Mouse (Mus musculus) naive thymus-derived CD4-positive, alpha-beta T cell, adult 5 months (primary cell): Measurements from ENCODE around the gene Ttc8. TPM values are rescaled to one million over a fixed set of nuclear protein-coding genes. Genes with fewer than 3 reads are reported as not detected.

Source experiments
- polyA plus RNA-seq: library from polyadenylated mRNA; unstranded; fragments of 100-300 nt; shearing (Covaris generic); gene quantifications from one replicate; pipeline ENCODE4 v1.2.1, GENCODE M21; 2017

Gene Ttc8
- 1.3 TPM for polyA plus RNA-seq

DNA sequence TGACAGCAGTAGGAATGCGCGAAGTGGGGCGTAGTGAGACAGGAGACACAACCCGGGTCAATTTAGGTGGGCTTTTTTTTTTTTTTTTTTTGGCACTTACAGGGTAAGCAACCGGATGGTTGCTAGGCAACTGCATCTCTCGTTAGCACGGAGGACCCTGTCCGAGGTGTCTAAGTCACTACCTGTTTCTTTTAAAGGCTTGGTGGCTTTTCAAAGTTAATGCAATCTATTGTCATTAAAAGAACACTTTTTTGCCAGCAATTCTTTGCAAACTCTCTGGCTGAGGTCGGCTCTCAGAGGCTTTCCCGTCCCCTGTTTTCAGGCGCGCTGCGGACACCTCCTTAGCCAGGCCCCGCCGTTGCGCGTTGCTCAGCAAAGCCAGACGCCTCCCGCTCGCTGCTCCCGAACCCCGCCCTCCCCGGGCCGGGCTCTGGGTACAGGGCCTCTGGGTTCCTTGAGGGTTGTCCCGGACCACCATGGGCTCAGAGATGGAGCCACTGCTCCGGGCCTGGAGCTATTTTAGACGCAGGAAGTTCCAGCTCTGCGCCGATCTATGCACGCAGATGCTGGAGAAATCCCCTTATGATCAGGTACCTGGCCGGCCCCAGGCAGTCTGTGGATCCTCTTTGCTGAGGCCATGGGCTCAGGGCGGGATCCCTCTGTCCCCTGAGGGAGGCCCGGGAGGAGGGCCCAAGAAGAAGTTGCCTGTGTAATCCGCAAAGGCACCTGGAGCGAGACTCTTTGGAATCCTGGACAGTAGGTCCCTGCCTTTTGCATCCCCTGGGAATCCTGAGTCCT is at the start of gene Ttc8:
Gene Ttc8, plus strand, starts transcription at position 381 of the 798 bp plus-strand sequence.

DNA sequence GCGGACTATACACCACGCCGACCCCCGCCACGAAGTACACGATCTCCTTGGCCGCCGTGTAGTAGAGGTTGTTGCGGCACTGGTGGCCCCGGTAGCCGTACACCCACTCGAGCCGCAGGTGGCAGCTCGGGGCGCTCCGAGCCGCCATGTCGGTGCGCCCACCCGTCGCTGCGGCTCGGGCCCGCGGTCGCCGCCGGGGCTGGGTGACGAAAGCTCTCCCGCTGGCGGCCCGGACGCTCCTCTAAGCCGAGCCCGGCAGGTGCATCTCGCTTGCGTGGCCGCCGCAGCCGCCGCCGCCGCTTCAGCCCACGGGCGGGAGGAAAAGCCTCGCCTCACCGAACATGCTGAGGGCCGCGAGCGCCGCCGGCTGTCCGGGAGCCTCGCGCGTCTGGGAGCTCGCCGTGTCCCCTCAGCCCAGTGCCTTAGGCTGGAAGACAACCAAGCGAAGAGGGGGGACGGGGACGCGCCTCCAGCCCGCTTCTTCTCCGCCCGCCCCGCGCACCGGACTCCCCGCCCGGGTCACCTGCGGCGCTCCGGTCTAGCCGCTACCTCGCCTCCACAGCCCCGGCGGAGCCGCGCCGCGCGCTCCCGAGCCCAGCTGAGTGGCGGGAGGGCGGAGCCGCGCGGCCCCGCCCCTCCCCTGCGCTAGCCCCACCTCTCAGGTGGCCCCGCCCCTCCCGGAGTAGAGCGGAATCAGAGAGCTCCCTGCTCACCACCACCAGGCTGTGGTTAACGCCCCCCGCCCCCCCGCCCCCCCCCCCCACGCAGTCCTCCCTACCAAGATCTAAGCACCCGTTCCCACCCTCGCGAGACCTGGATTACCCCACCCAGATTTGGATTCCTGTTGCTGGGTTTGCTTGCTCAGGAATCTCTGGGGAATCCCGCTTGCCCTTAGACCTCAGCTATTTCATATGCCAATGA is 19.2 kb upstream of the Ttc8 start, which contains the start of gene Eml5:
Gene Eml5, minus strand, starts transcription at position 604 of the 921 bp plus-strand sequence.

Other genes with a start within 250 kb of the Ttc8 start
- gene Ptpn21, start 183.2 kb upstream of the Ttc8 start, polyA plus RNA-seq = 2.8 TPM
- gene Zc3h14, start 173.6 kb upstream of the Ttc8 start, polyA plus RNA-seq = 122 TPM
- gene Eml5, start 19.1 kb upstream of the Ttc8 start, polyA plus RNA-seq = 19.8 TPM